Comparison of ENCODE assay signal across 9 mouse cellular contexts in the genomic region with DNA sequence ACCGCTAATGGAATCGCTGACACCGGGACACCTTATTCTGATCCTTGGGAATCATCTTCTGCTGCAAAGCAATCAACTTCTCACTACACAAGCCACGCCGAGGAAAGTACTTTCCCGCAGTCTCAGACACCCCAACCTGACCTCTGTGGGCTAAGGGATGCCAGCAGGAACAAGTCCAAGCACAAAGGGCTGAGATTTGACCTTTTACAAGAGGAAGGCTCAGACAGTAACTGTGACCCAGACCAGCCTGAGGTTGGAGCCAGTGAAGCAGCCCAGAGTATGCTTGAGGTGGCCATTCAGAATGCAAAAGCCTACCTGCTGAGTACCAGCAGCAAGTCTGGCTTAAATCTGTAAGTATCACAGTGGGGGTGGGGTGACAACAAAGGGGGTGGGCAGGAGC. TPM values are rescaled to one million over a fixed set of nuclear protein-coding genes. Genes with fewer than 3 reads are reported as not detected.
A peak's percentile ranks its signal among the peaks of the same experiment; 100 is the strongest.
DNase-seq lines count a peak whose midpoint lies in the region; ATAC-seq lines count a peak whose summit lies in the region.
"Had no signal": no experiment of that assay in that cellular context is flagged by ENCODE, and none has a peak within 500 bp of the region (broad histone marks: within the 10 kb centered on the region; RNA-seq: fewer than 3 reads in every experiment).

No protein-coding gene starts in this region.

- ATAC-seq in lung, embryonic 15.5 days (ENCODE audit: borderline replicate concordance, extremely low read depth, low FRiP score, low TSS enrichment), result no peak
- no peak for ATAC-seq in embryonic facial prominence, embryonic 15.5 days (ENCODE audit: insufficient number of reproducible peaks, low FRiP score, low TSS enrichment, low read depth)
- peak; percentile 32; the same call in 1 of the 2 replicates for ATAC-seq in neural tube, embryonic 13.5 days (ENCODE audit: low read depth)
- no peak for ATAC-seq in megakaryocyte progenitor cell, adult 5-6 weeks (replicated peaks; ENCODE audit: poor library complexity)

- H3K4me2 ChIP-seq in lung, embryonic 15.5 days, result peak overlapping the region; percentile 50
- peak overlapping the region; percentile 72 for H3K4me2 ChIP-seq in embryonic facial prominence, embryonic 15.5 days (replicated peaks)
- H3K4me2 ChIP-seq in neural tube, embryonic 13.5 days, result peak overlapping the region; percentile 65

- H3K9ac ChIP-seq in lung, embryonic 15.5 days, result no peak overlapping the region
- no peak overlapping the region for H3K9ac ChIP-seq in embryonic facial prominence, embryonic 15.5 days
- H3K9ac ChIP-seq in neural tube, embryonic 13.5 days, result no peak overlapping the region

- H3K9me3 ChIP-seq in lung, embryonic 15.5 days, result no peaks in the 10 kb centered on the region
- no peaks in the 10 kb centered on the region for H3K9me3 ChIP-seq in embryonic facial prominence, embryonic 15.5 days (replicated peaks)
- no peaks in the 10 kb centered on the region for H3K9me3 ChIP-seq in neural tube, embryonic 13.5 days

- 11% methylated on average over 6 of the region's 6 CpGs for WGBS in lung, embryonic 15.5 days
- 3% methylated on average over 6 of the region's 6 CpGs for WGBS in embryonic facial prominence, embryonic 15.5 days
- 3% methylated on average over 6 of the region's 6 CpGs for WGBS in neural tube, embryonic 13.5 days

- H3K27ac ChIP-seq in lung, embryonic 15.5 days, result no peak overlapping the region
- H3K27ac ChIP-seq in embryonic facial prominence, embryonic 15.5 days (replicated peaks), result no peak overlapping the region
- H3K27ac ChIP-seq in neural tube, embryonic 13.5 days (replicated peaks), result no peak overlapping the region

- DNase-seq in lung, postnatal 25 days (ENCODE audit: low spot score), result no peak
- DNase-seq in kidney, postnatal 14 days, result peak; percentile 1
- no peak for DNase-seq in frontal cortex, postnatal 10 days (ENCODE audit: low spot score in 2 of 2)
- DNase-seq in cerebellum, postnatal 36 days, result no peak

- no peaks in the 10 kb centered on the region for H3K27me3 ChIP-seq in lung, embryonic 15.5 days
- no peaks in the 10 kb centered on the region for H3K27me3 ChIP-seq in embryonic facial prominence, embryonic 15.5 days
- no peaks in the 10 kb centered on the region for H3K27me3 ChIP-seq in neural tube, embryonic 13.5 days

- peak overlapping the region; percentile 35; the same call in 1 of the 2 replicates for H3K4me3 ChIP-seq in lung, embryonic 15.5 days
- peak overlapping the region; percentile 48 for H3K4me3 ChIP-seq in embryonic facial prominence, embryonic 15.5 days (replicated peaks)
- H3K4me3 ChIP-seq in neural tube, embryonic 13.5 days, result peak overlapping the region; percentile 38

- no peaks in the 10 kb centered on the region for H3K36me3 ChIP-seq in lung, embryonic 15.5 days
- H3K36me3 ChIP-seq in embryonic facial prominence, embryonic 15.5 days, result no peaks in the 10 kb centered on the region
- no peaks in the 10 kb centered on the region for H3K36me3 ChIP-seq in neural tube, embryonic 13.5 days

- H3K4me1 ChIP-seq in lung, embryonic 15.5 days, result no peaks in the 10 kb centered on the region
- H3K4me1 ChIP-seq in embryonic facial prominence, embryonic 15.5 days, result no peaks in the 10 kb centered on the region
- H3K4me1 ChIP-seq in neural tube, embryonic 13.5 days (replicated peaks), result peaks cover 8% of the 10 kb centered on the region

RNA-seq across cellular contexts. Expression of gene Rsph4a, which starts 0.6 kb away (rescaled TPM):
- 0.67 and 0.81 TPM in 2 replicates for polyA plus RNA-seq in lung, embryonic 15.5 days (2015; fragmentation: Nextera tagmentation; extraction: Ambion mirVana)
- 1.6 and 3.3 TPM in 2 replicates for polyA plus RNA-seq in embryonic facial prominence, embryonic 15.5 days (2015; fragmentation: Nextera tagmentation; extraction: Ambion mirVana)
- 0.21 and 0.25 TPM in 2 replicates for polyA plus RNA-seq in neural tube, embryonic 13.5 days (2015; fragmentation: Nextera tagmentation; extraction: Ambion mirVana)
- total RNA-seq in megakaryocyte progenitor cell, adult 5-6 weeks (2015), result not detected in 2 replicates
- total RNA-seq in megakaryocyte progenitor cell, adult 5-6 weeks (2017), result not detected in 2 replicates

RNA-seq across cellular contexts. Expression of gene Zup1, which starts 45.6 kb away (rescaled TPM):
- polyA plus RNA-seq in lung, embryonic 15.5 days (2015; fragmentation: Nextera tagmentation; extraction: Ambion mirVana), result 16.2 and 19.5 TPM in 2 replicates
- 20.9 and 22.9 TPM in 2 replicates for polyA plus RNA-seq in embryonic facial prominence, embryonic 15.5 days (2015; fragmentation: Nextera tagmentation; extraction: Ambion mirVana)
- 24.5 and 25.9 TPM in 2 replicates for polyA plus RNA-seq in neural tube, embryonic 13.5 days (2015; fragmentation: Nextera tagmentation; extraction: Ambion mirVana)
- 26.6 and 35.2 TPM in 2 replicates for total RNA-seq in megakaryocyte progenitor cell, adult 5-6 weeks (2015)
- total RNA-seq in megakaryocyte progenitor cell, adult 5-6 weeks (2017), result 26.3 and 39.5 TPM in 2 replicates

RNA-seq across cellular contexts. Expression of gene Sult3a1, which starts 48.0 kb away (rescaled TPM):
- not detected in 2 replicates for polyA plus RNA-seq in lung, embryonic 15.5 days (2015; fragmentation: Nextera tagmentation; extraction: Ambion mirVana)
- polyA plus RNA-seq in embryonic facial prominence, embryonic 15.5 days (2015; fragmentation: Nextera tagmentation; extraction: Ambion mirVana), result not detected in 2 replicates
- polyA plus RNA-seq in neural tube, embryonic 13.5 days (2015; fragmentation: Nextera tagmentation; extraction: Ambion mirVana), result not detected in 2 replicates
- total RNA-seq in megakaryocyte progenitor cell, adult 5-6 weeks (2015), result not detected in 2 replicates
- not detected in 2 replicates for total RNA-seq in megakaryocyte progenitor cell, adult 5-6 weeks (2017)
- polyA plus RNA-seq: brain, embryonic 14.5 days had no signal
